Mouse (Mus musculus) limb, embryonic 13.5 days (tissue): ENCODE data around the gene Scarf2. TPM values are rescaled to one million over a fixed set of nuclear protein-coding genes. Genes with fewer than 3 reads are reported as not detected.

ENCODE experiments used
- ATAC-seq: fragments of 200-750 bp; cut with Nextera tagmentation; 2 replicates; pipeline ENCODE4 v1.8.0; 2017; ENCODE audit warnings: low read depth, moderate number of reproducible peaks, moderate TSS enrichment; ENCODE audit not compliant: low FRiP score
- H3K27ac ChIP-seq: fragments of 300-500 bp; sonication (generic); 2 replicates; pipeline ENCODE4 v1.5.1; 2015; ENCODE audit warnings: inconsistent platforms, mild to moderate bottlenecking, moderate library complexity
- H3K27me3 ChIP-seq: fragments of 300-500 bp; sonication (generic); 2 replicates; pipeline ENCODE4 v1.6.1; 2015; ENCODE audit warnings: mild to moderate bottlenecking, inconsistent platforms
- H3K36me3 ChIP-seq: fragments of 300-500 bp; sonication (generic); 2 replicates; pipeline ENCODE4 v1.6.1; 2015; ENCODE audit warnings: inconsistent platforms, mild to moderate bottlenecking, moderate library complexity
- H3K4me1 ChIP-seq: fragments of 300-500 bp; sonication (generic); 2 replicates; pipeline ENCODE4 v1.6.1; 2015; ENCODE audit warnings: inconsistent platforms
- H3K4me2 ChIP-seq: fragments of 300-500 bp; sonication (generic); replicated peaks from 2 replicates; pipeline ENCODE4 v1.6.1; 2015; ENCODE audit warnings: inconsistent platforms, mild to moderate bottlenecking, moderate library complexity
- H3K4me3 ChIP-seq: fragments of 300-500 bp; sonication (generic); 2 replicates; pipeline ENCODE4 v1.5.1; 2015; ENCODE audit warnings: moderate library complexity, mild to moderate bottlenecking, inconsistent platforms
- H3K9ac ChIP-seq: fragments of 300-500 bp; sonication (generic); 2 replicates; pipeline ENCODE4 v1.6.1; 2015; ENCODE audit warnings: mild to moderate bottlenecking, inconsistent platforms
- H3K9me3 ChIP-seq: fragments of 300-500 bp; sonication (generic); 2 replicates; pipeline ENCODE4 v1.6.1; 2016; ENCODE audit warnings: inconsistent platforms
- WGBS: fragments of 180-500 bp; shearing (Covaris S2); methylation state at CpG from one replicate; pipeline ENCODE4 v1.1.7; 2015; 5-methylcytosine and 5-hydroxymethylcytosine counted together
- polyA plus RNA-seq: library from polyadenylated mRNA; unstranded; fragments of >200 nt; fragmentation: Nextera tagmentation; extraction: Ambion mirVana; gene quantifications from 2 replicates; pipeline ENCODE4 v1.2.1, GENCODE M21; 2015

Gene Scarf2
- 28.8 and 29.4 TPM in 2 replicates for polyA plus RNA-seq

- under 1% methylated on average over 63 of the region's 81 CpGs for WGBS
- Histone ChIP-seq H3K9me3 (no peaks in the 10 kb centered on the region), H3K4me2 (peak within 1 kb of the TSS; percentile 75), H3K27me3 (peaks cover 17% of the 10 kb centered on the region), H3K36me3 (peaks cover 22% of the 10 kb centered on the region), H3K4me3 (peak within 1 kb of the TSS; percentile 93), H3K4me1 (peaks cover 54% of the 10 kb centered on the region), H3K27ac (peak within 1 kb of the TSS; percentile 98), H3K9ac (peak within 1 kb of the TSS; percentile 97)
- ATAC-seq, result peak; percentile 79
These were observed at the start of gene Scarf2 for GRCm38 (mm10) chr16:17796971-17797811. Gene Scarf2, plus strand, starts transcription at chr16:17797282.

- 0 out of 2 replicates have a peak, but pooled peaks have one; percentile 24 for ATAC-seq
- H3K4me3 ChIP-seq, result no peak overlapping the region
- 17% methylated on average over 3 of the region's 3 CpGs for WGBS
- no peak overlapping the region for H3K4me2 ChIP-seq
- H3K4me1 ChIP-seq, result peaks cover 7% of the 10 kb centered on the region; the same call in 1 of the 2 replicates
- H3K9ac ChIP-seq, result no peak overlapping the region
- H3K36me3 ChIP-seq, result no peaks in the 10 kb centered on the region
- H3K9me3 ChIP-seq, result no peaks in the 10 kb centered on the region
- no peak overlapping the region; the same call in 1 of the 2 replicates for H3K27ac ChIP-seq
- no peaks in the 10 kb centered on the region for H3K27me3 ChIP-seq
These were observed 44.1 kb upstream of the Scarf2 start for GRCm38 (mm10) chr16:17753001-17753400.

GRCm38 (mm10) chr16:17753686-17754085 is 43.4 kb upstream of the Scarf2 start:
- Histone ChIP-seq H3K27me3 (no peaks in the 10 kb centered on the region), H3K27ac (no peak overlapping the region), H3K4me2 (no peak overlapping the region), H3K9ac (no peak overlapping the region), H3K9me3 (no peaks in the 10 kb centered on the region), H3K4me1 (peaks cover 9% of the 10 kb centered on the region), H3K4me3 (no peak overlapping the region), H3K36me3 (no peaks in the 10 kb centered on the region)
- WGBS, result 44% methylated on average over 1 of the region's 1 CpGs
- no peak for ATAC-seq

- H3K4me2 ChIP-seq, result no peak overlapping the region
- no peak overlapping the region for H3K9ac ChIP-seq
- no peaks in the 10 kb centered on the region for H3K27me3 ChIP-seq
- H3K9me3 ChIP-seq, result no peaks in the 10 kb centered on the region
- no peak for ATAC-seq
- H3K36me3 ChIP-seq, result peaks cover 11% of the 10 kb centered on the region; the same call in 1 of the 2 replicates
- 100% methylated on average over 1 of the region's 1 CpGs for WGBS
- H3K4me3 ChIP-seq, result no peak overlapping the region
- H3K27ac ChIP-seq, result no peak overlapping the region
- peaks cover 36% of the 10 kb centered on the region for H3K4me1 ChIP-seq
These were observed 39.3 kb upstream of the Scarf2 start for GRCm38 (mm10) chr16:17757756-17758155.

- ATAC-seq, result no peak
- H3K4me2 ChIP-seq, result peak overlapping the region; percentile 89
- peaks cover 31% of the 10 kb centered on the region for H3K4me1 ChIP-seq
- H3K27ac ChIP-seq, result peak overlapping the region; percentile 11; the same call in 1 of the 2 replicates
- H3K9me3 ChIP-seq, result no peaks in the 10 kb centered on the region
- H3K36me3 ChIP-seq, result peaks cover 11% of the 10 kb centered on the region; the same call in 1 of the 2 replicates
- 61% methylated on average over 9 of the region's 9 CpGs for WGBS
- H3K27me3 ChIP-seq, result no peaks in the 10 kb centered on the region
- H3K9ac ChIP-seq, result peak overlapping the region; percentile 96
- H3K4me3 ChIP-seq, result peak overlapping the region; percentile 77
These were observed 38.2 kb upstream of the Scarf2 start for GRCm38 (mm10) chr16:17758902-17759301.

GRCm38 (mm10) chr16:17759344-17759773 is 37.7 kb upstream of the Scarf2 start, which contains the start of gene Klhl22:
Gene Klhl22, plus strand, starts transcription at chr16:17759618.
- H3K36me3 ChIP-seq, result peaks cover 16% of the 10 kb centered on the region

GRCm38 (mm10) chr16:17759813-17760321 is 37.2 kb upstream of the Scarf2 start:
- no peaks in the 10 kb centered on the region for H3K27me3 ChIP-seq
- peak overlapping the region; percentile 77 for H3K4me3 ChIP-seq
- peak overlapping the region; percentile 89 for H3K4me2 ChIP-seq
- H3K27ac ChIP-seq, result peak overlapping the region; percentile 73; the same call in 1 of the 2 replicates
- H3K9ac ChIP-seq, result peak overlapping the region; percentile 96
- no peaks in the 10 kb centered on the region for H3K9me3 ChIP-seq
- WGBS, result under 1% methylated on average over 53 of the region's 54 CpGs
- no peak; the same call in 1 of the 2 replicates for ATAC-seq
- peaks cover 38% of the 10 kb centered on the region for H3K4me1 ChIP-seq
- peaks cover 19% of the 10 kb centered on the region for H3K36me3 ChIP-seq

More at GRCm38 (mm10) chr16:17759344-17759773, 37.7 kb upstream of the Scarf2 start, which contains the start of gene Klhl22:
- H3K4me2 ChIP-seq, result peak within 1 kb of the TSS; percentile 89
- H3K27me3 ChIP-seq, result no peaks in the 10 kb centered on the region
- WGBS, result 2% methylated on average over 16 of the region's 28 CpGs
- H3K4me3 ChIP-seq, result peak within 1 kb of the TSS; percentile 77
- peaks cover 35% of the 10 kb centered on the region for H3K4me1 ChIP-seq
- peak; percentile 94 for ATAC-seq
- H3K27ac ChIP-seq, result peak within 1 kb of the TSS; percentile 73; the same call in 1 of the 2 replicates
- no peaks in the 10 kb centered on the region for H3K9me3 ChIP-seq
- H3K9ac ChIP-seq, result peak within 1 kb of the TSS; percentile 96

- peak overlapping the region; percentile 77 for H3K4me3 ChIP-seq
- peaks cover 44% of the 10 kb centered on the region for H3K4me1 ChIP-seq
- H3K27ac ChIP-seq, result no peak overlapping the region
- H3K27me3 ChIP-seq, result no peaks in the 10 kb centered on the region
- no peaks in the 10 kb centered on the region for H3K9me3 ChIP-seq
- peaks cover 26% of the 10 kb centered on the region for H3K36me3 ChIP-seq
- H3K9ac ChIP-seq, result peak overlapping the region; percentile 96; the same call in 1 of the 2 replicates
- WGBS, result 34% methylated on average over 8 of the region's 8 CpGs
- peak overlapping the region; percentile 89 for H3K4me2 ChIP-seq
- no peak for ATAC-seq
These were observed 36.4 kb upstream of the Scarf2 start for GRCm38 (mm10) chr16:17760657-17761056.

GRCm38 (mm10) chr16:17761074-17761473 is 36.0 kb upstream of the Scarf2 start:
- ATAC-seq, result no peak
- Histone ChIP-seq H3K4me2 (peak overlapping the region; percentile 89), H3K4me1 (peaks cover 45% of the 10 kb centered on the region), H3K9me3 (no peaks in the 10 kb centered on the region), H3K9ac (no peak overlapping the region), H3K4me3 (peak overlapping the region; percentile 77; the same call in 1 of the 2 replicates), H3K27ac (no peak overlapping the region), H3K27me3 (no peaks in the 10 kb centered on the region), H3K36me3 (peaks cover 31% of the 10 kb centered on the region)
- 37% methylated on average over 1 of the region's 1 CpGs for WGBS

- no peak overlapping the region for H3K4me3 ChIP-seq
- H3K4me2 ChIP-seq, result no peak overlapping the region
- 88% methylated on average over 4 of the region's 4 CpGs for WGBS
- no peaks in the 10 kb centered on the region for H3K9me3 ChIP-seq
- no peak overlapping the region for H3K27ac ChIP-seq
- no peaks in the 10 kb centered on the region for H3K27me3 ChIP-seq
- peaks cover 39% of the 10 kb centered on the region for H3K4me1 ChIP-seq
- H3K36me3 ChIP-seq, result peaks cover 57% of the 10 kb centered on the region
- ATAC-seq, result no peak
- H3K9ac ChIP-seq, result no peak overlapping the region
These were observed 33.0 kb upstream of the Scarf2 start for GRCm38 (mm10) chr16:17764108-17764511.

GRCm38 (mm10) chr16:17768834-17769233 is 28.2 kb upstream of the Scarf2 start:
- Histone ChIP-seq H3K4me3 (no peak overlapping the region), H3K9me3 (no peaks in the 10 kb centered on the region), H3K27ac (no peak overlapping the region), H3K4me1 (peaks cover 15% of the 10 kb centered on the region), H3K9ac (no peak overlapping the region), H3K27me3 (no peaks in the 10 kb centered on the region), H3K36me3 (peaks cover 77% of the 10 kb centered on the region), H3K4me2 (no peak overlapping the region)
- WGBS, result 84% methylated on average over 7 of the region's 7 CpGs
- no peak for ATAC-seq
